Mouse (Mus musculus) spleen, adult 2 months (tissue): ENCODE results near the gene Foxr1. TPM values are rescaled to one million over a fixed set of nuclear protein-coding genes. Genes with fewer than 3 reads are reported as not detected.
"Not testable (repeated sequence)": the region's sequence is repeated elsewhere in the genome, so short reads cannot be mapped to it uniquely, and the experiment has no call there.

Source experiments
- DNase-seq, 2 experiments: peaks; one replicate each; pipeline versions ENCODE4 v3.0.0 to v3.0.0-alpha.2; 2012 to 2021; ENCODE audit warnings: low spot score in 2 of 2, low read depth in 1 of 2
- H3K27ac ChIP-seq: fragments of 200-500 bp; 2 replicates; pipeline ENCODE4 v1.5.1; 2012; ENCODE audit warnings: low read length, inconsistent platforms; ENCODE audit not compliant: insufficient read depth
- H3K27me3 ChIP-seq: fragments of 200-500 bp; 2 replicates; pipeline ENCODE4 v1.6.1; 2012; ENCODE audit warnings: mild to moderate bottlenecking, moderate library complexity, low read length, inconsistent platforms; ENCODE audit not compliant: control insufficient read depth, insufficient read depth
- H3K36me3 ChIP-seq: fragments of 200-500 bp; 2 replicates; pipeline ENCODE4 v1.6.1; 2012; ENCODE audit warnings: mild to moderate bottlenecking, low read length, inconsistent platforms; ENCODE audit not compliant: control insufficient read depth, insufficient read depth
- H3K4me1 ChIP-seq: fragments of 200-500 bp; 2 replicates; pipeline ENCODE4 v1.6.1; 2011; ENCODE audit warnings: inconsistent platforms; ENCODE audit not compliant: control insufficient read depth, insufficient read depth, insufficient read length
- H3K4me3 ChIP-seq: fragments of 200-500 bp; 2 replicates; pipeline ENCODE4 v1.5.1; 2011; ENCODE audit warnings: mild to moderate bottlenecking, inconsistent platforms; ENCODE audit not compliant: insufficient read depth, insufficient read length; ENCODE audit errors: extremely low read depth
- CTCF ChIP-seq: fragments of 200-500 bp; IDR thresholded peaks from 2 replicates; pipeline ENCODE4 v1.5.1; 2011; ENCODE audit warnings: mild to moderate bottlenecking, inconsistent platforms; ENCODE audit not compliant: insufficient read depth, insufficient read length, insufficient replicate concordance; ENCODE audit errors: extremely low read depth
- POLR2A ChIP-seq: fragments of 200-500 bp; IDR thresholded peaks from 2 replicates; pipeline ENCODE4 v1.6.1; 2011; ENCODE audit warnings: low read depth, low read length, inconsistent platforms
- WGBS: fragments of 180-500 bp; shearing (Covaris S2); methylation state at CpG from one replicate; pipeline ENCODE4 v1.1.7; 2018; 5-methylcytosine and 5-hydroxymethylcytosine counted together
- polyA plus RNA-seq: library from polyadenylated mRNA; depleted of rRNA; stranded (reverse); fragments of >200 nt; gene quantifications from 2 replicates; pipeline ENCODE4 v1.2.3, GENCODE M21; 2012

Gene Foxr1
- polyA plus RNA-seq, 1 experiment: 0.15 TPM

- Histone ChIP-seq H3K27ac (peak overlapping the region; percentile 45), H3K4me1 (peaks cover 7% of the 10 kb centered on the region; the same call in 1 of the 2 replicates), H3K27me3 (no peaks in the 10 kb centered on the region), H3K4me3 (peak overlapping the region; percentile 79), H3K36me3 (peaks cover 4% of the 10 kb centered on the region)
- 5% methylated on average over 26 of the region's 26 CpGs for WGBS
- DNase-seq: no peak
- TF ChIP-seq POLR2A (no peak), CTCF (no peak)
These were observed 23.6 kb downstream of the Foxr1 start for GRCm38 (mm10) chr9:44417156-44417891.

- peaks cover 7% of the 10 kb centered on the region; the same call in 1 of the 2 replicates for H3K4me1 ChIP-seq
- H3K27ac ChIP-seq: no peak overlapping the region
- H3K27me3 ChIP-seq: no peaks in the 10 kb centered on the region
- TF ChIP-seq POLR2A: no peak
- no peak for TF ChIP-seq CTCF
- peaks cover 20% of the 10 kb centered on the region for H3K36me3 ChIP-seq
- WGBS: 89% methylated on average over 2 of the region's 2 CpGs
- H3K4me3 ChIP-seq: no peak overlapping the region
- no peak for DNase-seq
These were observed 28.2 kb downstream of the Foxr1 start for GRCm38 (mm10) chr9:44412781-44413180.

- Histone ChIP-seq H3K27me3 (no peaks in the 10 kb centered on the region), H3K27ac (no peak overlapping the region), H3K4me1 (peaks cover 4% of the 10 kb centered on the region; the same call in 1 of the 2 replicates), H3K4me3 (no peak overlapping the region), H3K36me3 (peaks cover 20% of the 10 kb centered on the region)
- WGBS: 65% methylated on average over 4 of the region's 4 CpGs
- no peak for TF ChIP-seq POLR2A
- no peak for TF ChIP-seq CTCF
- DNase-seq: no peak
These were observed 28.6 kb downstream of the Foxr1 start for GRCm38 (mm10) chr9:44412306-44412705.

- no peaks in the 10 kb centered on the region for H3K4me1 ChIP-seq
- no peak overlapping the region for H3K4me3 ChIP-seq
- no peak overlapping the region for H3K27ac ChIP-seq
- 82% methylated on average over 1 of the region's 1 CpGs for WGBS
- peaks cover 20% of the 10 kb centered on the region for H3K36me3 ChIP-seq
- TF ChIP-seq CTCF: no peak
- TF ChIP-seq POLR2A: no peak
- DNase-seq: no peak
- H3K27me3 ChIP-seq: no peaks in the 10 kb centered on the region
These were observed 29.3 kb downstream of the Foxr1 start for GRCm38 (mm10) chr9:44411601-44412130.

GRCm38 (mm10) chr9:44410647-44411336 is 30.1 kb downstream of the Foxr1 start:
- H3K27me3 ChIP-seq: no peaks in the 10 kb centered on the region
- H3K4me3 ChIP-seq: no peak overlapping the region
- no peak overlapping the region for H3K27ac ChIP-seq
- TF ChIP-seq CTCF: no peak
- TF ChIP-seq POLR2A: no peak
- DNase-seq: no peak
- H3K36me3 ChIP-seq: peaks cover 20% of the 10 kb centered on the region
- no peaks in the 10 kb centered on the region for H3K4me1 ChIP-seq
- WGBS: 84% methylated on average over 2 of the region's 2 CpGs

GRCm38 (mm10) chr9:44408693-44409092 is 32.2 kb downstream of the Foxr1 start:
- not testable (repeated sequence) for H3K27me3 ChIP-seq, DNase-seq, H3K27ac ChIP-seq, H3K4me3 ChIP-seq, H3K4me1 ChIP-seq
- 72% methylated on average over 9 of the region's 9 CpGs for WGBS
- peaks cover 30% of the 10 kb centered on the region for H3K36me3 ChIP-seq

- Histone ChIP-seq H3K27ac (peak overlapping the region; percentile 96), H3K4me3 (peak overlapping the region; percentile 92), H3K36me3 (peaks cover 31% of the 10 kb centered on the region), H3K27me3 (no peaks in the 10 kb centered on the region), H3K4me1 (no peaks in the 10 kb centered on the region)
- under 1% methylated on average over 24 of the region's 24 CpGs for WGBS
- TF ChIP-seq POLR2A (no peak; the same call in 1 of the 2 replicates), CTCF (no peak)
- DNase-seq: no peak
These were observed 33.2 kb downstream of the Foxr1 start for GRCm38 (mm10) chr9:44407752-44408097.
